Mouse (Mus musculus) macrophage (primary cell): ENCODE measurements around the gene Vmn1r198. TPM values are rescaled to one million over a fixed set of nuclear protein-coding genes. Genes with fewer than 3 reads are reported as not detected.

Source experiments
- polyA plus RNA-seq: library from polyadenylated mRNA; stranded (reverse); fragments of 250-400 nt; gene quantifications from 3 replicates; pipeline ENCODE4 v1.2.4, GENCODE M21; 2018; ENCODE audit warnings: inconsistent platforms

Gene Vmn1r198
- polyA plus RNA-seq, 1 experiment from 2014 or later = not detected

Other genes with a start within 250 kb of the Vmn1r198 start
- not detected in 3 replicates for gene Vmn1r189, start 244.5 kb upstream of the Vmn1r198 start, polyA plus RNA-seq
- not detected in 3 replicates for gene Vmn1r191, start 166.4 kb upstream of the Vmn1r198 start, polyA plus RNA-seq
- not detected in 3 replicates for gene Vmn1r192, start 159.2 kb upstream of the Vmn1r198 start, polyA plus RNA-seq
- gene Vmn1r193, start 127.2 kb upstream of the Vmn1r198 start, polyA plus RNA-seq = not detected in 3 replicates
- gene Vmn1r194, start 106.1 kb upstream of the Vmn1r198 start, polyA plus RNA-seq = not detected in 3 replicates
- not detected in 3 replicates for gene Vmn1r195, start 79.8 kb upstream of the Vmn1r198 start, polyA plus RNA-seq
- not detected in 3 replicates for gene Vmn1r196, start 60.4 kb upstream of the Vmn1r198 start, polyA plus RNA-seq
- not detected in 3 replicates for gene Vmn1r197, start 25.8 kb upstream of the Vmn1r198 start, polyA plus RNA-seq
- not detected in 3 replicates for gene Vmn1r199, start 29.5 kb downstream of the Vmn1r198 start, polyA plus RNA-seq
- not detected in 3 replicates for gene Vmn1r200, start 40.0 kb downstream of the Vmn1r198 start, polyA plus RNA-seq
- gene Vmn1r201, start 121.6 kb downstream of the Vmn1r198 start, polyA plus RNA-seq = not detected in 3 replicates
- gene Vmn1r202, start 155.0 kb downstream of the Vmn1r198 start, polyA plus RNA-seq = not detected in 3 replicates
- 0.02 to 0.03 TPM in 2 of 3 replicates, not detected in the other for gene Vmn1r203, start 167.8 kb downstream of the Vmn1r198 start, polyA plus RNA-seq
- not detected in 3 replicates for gene Vmn1r204, start 202.8 kb downstream of the Vmn1r198 start, polyA plus RNA-seq
- gene Vmn1r205, start 242.6 kb downstream of the Vmn1r198 start, polyA plus RNA-seq = not detected in 3 replicates